7 mouse cellular contexts compared by ENCODE assay signal in the genomic region with DNA sequence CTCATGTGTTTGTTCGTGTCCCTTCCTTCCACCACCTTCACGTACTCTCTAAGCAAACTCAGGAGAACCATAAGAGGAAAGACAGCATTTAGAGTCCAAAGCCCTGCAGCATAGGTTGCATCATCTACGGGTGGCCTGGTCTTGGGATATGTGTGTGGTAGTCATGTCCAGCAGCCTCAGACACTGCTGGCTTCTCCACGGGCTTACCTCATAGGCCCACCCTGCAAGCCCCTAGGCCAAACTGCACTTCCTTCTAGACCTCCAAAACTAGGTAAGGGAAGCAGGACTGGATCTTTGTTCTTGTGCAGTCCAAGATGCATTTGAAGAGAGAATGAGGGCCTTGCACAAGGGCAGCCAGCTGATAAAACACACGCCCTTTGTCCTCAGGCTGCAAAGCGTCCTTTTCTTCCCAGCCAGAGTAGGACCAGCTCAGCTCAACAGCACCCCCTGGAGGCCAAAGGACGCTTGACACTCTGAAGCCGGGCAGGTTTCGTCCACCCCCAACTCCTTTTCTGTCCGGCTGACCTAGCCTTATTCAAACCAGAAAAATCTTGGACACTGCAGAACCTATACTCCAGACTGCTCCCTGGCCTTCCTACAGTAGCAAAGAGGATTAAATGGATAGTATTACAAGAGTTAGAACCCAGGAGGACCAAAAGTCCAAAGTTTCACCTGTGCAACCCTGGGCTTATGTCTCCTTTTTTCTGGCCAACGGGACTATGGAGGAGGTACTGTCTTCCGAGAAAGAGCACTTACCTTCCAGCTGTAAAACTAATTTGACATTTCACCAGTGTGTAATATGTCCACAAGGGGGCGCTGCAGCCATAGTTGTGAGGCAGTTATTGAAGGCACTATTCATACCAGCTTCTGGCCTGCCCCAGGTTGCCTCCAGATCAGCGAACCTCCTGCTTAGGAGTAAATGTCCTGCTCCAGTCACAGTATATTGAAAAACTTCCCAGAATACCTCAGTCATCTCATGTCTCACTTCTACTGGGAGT. TPM values are rescaled to one million over a fixed set of nuclear protein-coding genes. Genes with fewer than 3 reads are reported as not detected.
DNase-seq lines count a peak whose midpoint lies in the region; ATAC-seq and TF ChIP-seq lines count a peak whose summit lies in the region.

No protein-coding gene starts in this region.

- H3K27ac ChIP-seq in intestine, embryonic 16.5 days (ENCODE audit: low read length), result peak overlapping the region; percentile 76
- H3K27ac ChIP-seq in midbrain, embryonic 12.5 days (replicated peaks), result no peak overlapping the region
- H3K27ac ChIP-seq in spleen, adult 2 months (ENCODE audit: insufficient read depth, low read length), result no peak overlapping the region

- no peak overlapping the region for H3K9ac ChIP-seq in intestine, embryonic 16.5 days (ENCODE audit: low read depth, low read length)
- no peak overlapping the region for H3K9ac ChIP-seq in midbrain, embryonic 12.5 days (replicated peaks)

- TF ChIP-seq POLR2A in spleen, adult 2 months (IDR thresholded peaks at IDR 0.05; ENCODE audit: low read depth, low read length), result no peak

- H3K27me3 ChIP-seq in intestine, embryonic 16.5 days (replicated peaks; ENCODE audit: control insufficient read depth, insufficient read depth, low read length), result no peaks in the 10 kb centered on the region
- H3K27me3 ChIP-seq in midbrain, embryonic 12.5 days, result no peaks in the 10 kb centered on the region
- H3K27me3 ChIP-seq in spleen, adult 2 months (ENCODE audit: control insufficient read depth, insufficient read depth, low read length), result no peaks in the 10 kb centered on the region

- 21% methylated on average over 14 of the region's 14 CpGs for WGBS in intestine, embryonic 16.5 days
- WGBS in midbrain, embryonic 12.5 days, result 33% methylated on average over 14 of the region's 14 CpGs
- WGBS in spleen, adult 2 months, result 36% methylated on average over 14 of the region's 14 CpGs

- H3K9me3 ChIP-seq in intestine, embryonic 16.5 days (ENCODE audit: control insufficient read depth, low read length), result no peaks in the 10 kb centered on the region
- no peaks in the 10 kb centered on the region for H3K9me3 ChIP-seq in midbrain, embryonic 12.5 days

- TF ChIP-seq CTCF in spleen, adult 2 months (IDR thresholded peaks at IDR 0.05; ENCODE audit: extremely low read depth, insufficient read depth, insufficient read length, insufficient replicate concordance), result peak; percentile 71; the same call in 1 of the 2 replicates

- intact Hi-C loops in left cerebral cortex, postnatal 14 days (cut with DNase I), result loop anchor here (1.0 to 10.0 kb wide), 4 partner anchors 113 to 784 kb away; a partner anchor contains a TSS

- no peaks in the 10 kb centered on the region for H3K36me3 ChIP-seq in intestine, embryonic 16.5 days (ENCODE audit: control insufficient read depth, insufficient read depth, low read length)
- H3K36me3 ChIP-seq in midbrain, embryonic 12.5 days, result no peaks in the 10 kb centered on the region
- H3K36me3 ChIP-seq in spleen, adult 2 months (ENCODE audit: control insufficient read depth, insufficient read depth, low read length), result no peaks in the 10 kb centered on the region

- ATAC-seq in intestine, embryonic 16.5 days, result peak; percentile 61
- peak; percentile 23; the same call in 1 of the 2 replicates for ATAC-seq in midbrain, embryonic 12.5 days (ENCODE audit: low FRiP score, low read depth)

- H3K4me3 ChIP-seq in intestine, embryonic 16.5 days (ENCODE audit: low read length), result no peak overlapping the region
- H3K4me3 ChIP-seq in midbrain, embryonic 12.5 days, result no peak overlapping the region
- H3K4me3 ChIP-seq in spleen, adult 2 months (ENCODE audit: extremely low read depth, insufficient read depth, insufficient read length), result no peak overlapping the region

- peak overlapping the region; percentile 38 for H3K4me2 ChIP-seq in intestine, embryonic 16.5 days (ENCODE audit: low read depth, low read length)
- H3K4me2 ChIP-seq in midbrain, embryonic 12.5 days (replicated peaks), result 0 out of 2 replicates have a peak overlapping the region, but pooled peaks have one; percentile 11

- peaks cover 27% of the 10 kb centered on the region for H3K4me1 ChIP-seq in intestine, embryonic 16.5 days (ENCODE audit: control insufficient read depth, insufficient read depth, low read length)
- H3K4me1 ChIP-seq in midbrain, embryonic 12.5 days, result no peaks in the 10 kb centered on the region
- H3K4me1 ChIP-seq in spleen, adult 2 months (ENCODE audit: control insufficient read depth, insufficient read depth, insufficient read length), result no peaks in the 10 kb centered on the region

- peak; percentile 49 to 88 for DNase-seq in adrenal gland, adult (ENCODE audit: inconsistent age in 2 of 2, low spot score in 1 of 2)
- peak; percentile 89 to 93 for DNase-seq in cerebellum, postnatal 10 days
- peak; percentile 77 for DNase-seq in gastrocnemius, postnatal 10 days
- DNase-seq in left cerebral cortex, postnatal 14 days (ENCODE audit: low spot score in 2 of 2), result peak; percentile 85 to 86
- peak in 1 of 2 experiments; percentile 6 for DNase-seq in spleen, adult 2 months (ENCODE audit: low read depth in 1 of 2, low spot score in 2 of 2)

RNA-seq across cellular contexts. Expression of a gene that starts 20.6 kb away (rescaled TPM):
- 1 to 10 TPM in 1 of 2 experiments, under 1 TPM in 1; 0.45 to 1.4 TPM for total RNA-seq in gastrocnemius, postnatal 10 days (2021)
- 884 and 955 TPM in 2 replicates for polyA plus RNA-seq in intestine, embryonic 16.5 days (2015; fragmentation: Nextera tagmentation; extraction: Ambion mirVana)
- under 1 TPM in 1 of 2 experiments, not detected in 1; 0.63 TPM for total RNA-seq in left cerebral cortex, postnatal 14 days (2021)
- 3.7 and 5.4 TPM in 2 replicates for polyA plus RNA-seq in midbrain, embryonic 12.5 days (2016; fragmentation: Nextera tagmentation; extraction: Ambion mirVana)
- 3.2 and 4.9 TPM in 2 replicates for polyA plus RNA-seq in spleen, adult 2 months (2012; rRNA removed)

RNA-seq across cellular contexts. Expression of a gene that starts 24.0 kb away (rescaled TPM):
- total RNA-seq in gastrocnemius, postnatal 10 days (2021), result not detected
- polyA plus RNA-seq in intestine, embryonic 16.5 days (2015; fragmentation: Nextera tagmentation; extraction: Ambion mirVana), result not detected in 2 replicates
- total RNA-seq in left cerebral cortex, postnatal 14 days (2021), result 1 to 10 TPM; 2.6 to 2.7 TPM
- polyA plus RNA-seq in midbrain, embryonic 12.5 days (2016; fragmentation: Nextera tagmentation; extraction: Ambion mirVana), result not detected in 2 replicates
- not detected in 2 replicates for polyA plus RNA-seq in spleen, adult 2 months (2012; rRNA removed)

RNA-seq across cellular contexts. Expression of a gene that starts 33.3 kb away (rescaled TPM):
- not detected for total RNA-seq in gastrocnemius, postnatal 10 days (2021)
- 2.2 and 4.5 TPM in 2 replicates for polyA plus RNA-seq in intestine, embryonic 16.5 days (2015; fragmentation: Nextera tagmentation; extraction: Ambion mirVana)
- not detected for total RNA-seq in left cerebral cortex, postnatal 14 days (2021)
- polyA plus RNA-seq in midbrain, embryonic 12.5 days (2016; fragmentation: Nextera tagmentation; extraction: Ambion mirVana), result 5.9 and 7.8 TPM in 2 replicates
- not detected in 2 replicates for polyA plus RNA-seq in spleen, adult 2 months (2012; rRNA removed)

RNA-seq across cellular contexts. Expression of a gene that starts 38.3 kb away (rescaled TPM):
- not detected for total RNA-seq in gastrocnemius, postnatal 10 days (2021)
- 7.3 and 7.9 TPM in 2 replicates for polyA plus RNA-seq in intestine, embryonic 16.5 days (2015; fragmentation: Nextera tagmentation; extraction: Ambion mirVana)
- not detected for total RNA-seq in left cerebral cortex, postnatal 14 days (2021)
- 4.5 and 5.5 TPM in 2 replicates for polyA plus RNA-seq in midbrain, embryonic 12.5 days (2016; fragmentation: Nextera tagmentation; extraction: Ambion mirVana)
- polyA plus RNA-seq in spleen, adult 2 months (2012; rRNA removed), result 0.20 TPM in 1 of 2 replicates, not detected in the other

RNA-seq across cellular contexts. Expression of a gene that starts 47.7 kb away (rescaled TPM):
- not detected for total RNA-seq in gastrocnemius, postnatal 10 days (2021)
- polyA plus RNA-seq in intestine, embryonic 16.5 days (2015; fragmentation: Nextera tagmentation; extraction: Ambion mirVana), result 0.29 TPM in 1 of 2 replicates, not detected in the other
- total RNA-seq in left cerebral cortex, postnatal 14 days (2021), result not detected
- not detected in 2 replicates for polyA plus RNA-seq in midbrain, embryonic 12.5 days (2016; fragmentation: Nextera tagmentation; extraction: Ambion mirVana)
- polyA plus RNA-seq in spleen, adult 2 months (2012; rRNA removed), result 0.08 TPM in 1 of 2 replicates, not detected in the other

Comparison
In these comparisons a context has a peak if more than half of its experiments do, and no peak if none do; other contexts are left out.
1. RNA of a gene that starts 20.6 kb away (polyA plus RNA-seq): 884 to 955 TPM in intestine, embryonic 16.5 days; 3.7 to 5.4 TPM in midbrain, embryonic 12.5 days and 3.2 to 4.9 TPM in spleen, adult 2 months; every median in the first group is over 100 times any median in the second.